Mouse (Mus musculus): ENCODE measurements around the gene Wnk1. TPM values are rescaled to one million over a fixed set of nuclear protein-coding genes. Genes with fewer than 3 reads are reported as not detected.

The Wnk1 gene
- polyA plus RNA-seq, 1 experiment from 2014 or later, result 72.9 TPM

DNA sequence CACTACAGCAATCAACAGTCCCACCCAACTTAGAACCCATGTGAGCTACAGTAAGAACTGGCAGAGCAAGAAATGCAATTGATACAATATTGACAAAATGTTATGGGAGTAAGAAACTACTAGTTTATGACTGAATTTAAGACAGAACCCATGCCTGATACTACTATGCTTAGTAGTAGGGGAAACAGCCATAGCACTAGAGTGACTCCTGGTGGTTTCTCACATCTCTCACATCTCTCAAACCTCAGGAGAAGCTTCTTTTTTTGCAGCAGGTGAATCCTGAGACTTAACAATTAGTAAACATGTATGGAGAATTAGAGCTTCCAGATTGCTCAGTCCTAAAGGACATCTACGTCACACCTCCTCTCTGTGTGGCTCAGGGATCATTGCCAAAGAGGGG lies 42.0 kb downstream of the Wnk1 start:
- ATAC-seq (ENCODE audit: low FRiP score, low read depth), result no peak
- Histone ChIP-seq H3K27me3 (no peaks in the 10 kb centered on the region), H3K36me3 (peaks cover 12% of the 10 kb centered on the region), H3K4me1 (no peaks in the 10 kb centered on the region), H3K27ac (replicated peaks) (no peak overlapping the region), H3K9ac (replicated peaks) (no peak overlapping the region), H3K4me2 (replicated peaks) (no peak overlapping the region), H3K9me3 (no peaks in the 10 kb centered on the region), H3K4me3 (no peak overlapping the region)
- 100% methylated on average over 1 of the region's 1 CpGs for WGBS

DNA sequence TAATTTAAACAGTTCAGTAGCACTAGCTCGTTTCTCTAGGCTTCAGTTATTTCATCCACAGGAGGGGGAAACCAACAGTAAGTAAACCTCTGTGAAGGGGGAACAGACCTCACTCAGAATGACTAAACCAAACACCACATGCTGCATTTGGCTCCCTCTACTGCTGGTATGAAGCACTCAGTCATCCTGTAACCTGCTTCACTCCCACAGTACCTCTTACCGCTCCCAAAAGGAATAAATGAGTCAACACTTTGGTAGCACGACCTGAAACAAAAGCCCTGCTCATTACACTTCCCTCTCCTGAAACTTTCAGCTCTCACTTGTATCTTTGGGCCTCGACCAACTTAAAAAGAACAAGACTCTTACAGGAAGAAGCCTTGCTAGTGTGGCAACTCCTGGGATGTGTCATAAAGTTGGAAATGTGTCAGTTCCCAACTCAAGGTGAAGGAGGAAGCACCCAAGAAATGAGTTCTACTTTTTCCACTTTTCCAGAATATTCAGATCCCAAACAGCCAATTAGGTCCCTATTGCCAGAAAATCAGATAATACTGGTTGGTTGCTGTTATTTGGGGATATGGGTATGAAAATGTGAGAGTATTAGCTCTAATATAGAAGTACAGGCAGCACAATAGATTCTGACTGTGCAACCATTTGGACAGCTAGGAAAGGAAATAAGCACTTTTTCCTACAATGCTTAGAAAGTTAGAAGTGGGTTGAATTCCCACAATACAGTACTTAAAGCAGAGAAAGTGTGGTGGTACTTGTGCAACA lies 114.1 kb downstream of the Wnk1 start:
- H3K27me3 ChIP-seq, result no peaks in the 10 kb centered on the region
- H3K27ac ChIP-seq (replicated peaks), result no peak overlapping the region
- no peak overlapping the region for H3K4me3 ChIP-seq
- H3K4me1 ChIP-seq, result no peaks in the 10 kb centered on the region
- H3K9me3 ChIP-seq, result no peaks in the 10 kb centered on the region
- WGBS, result 56% methylated on average over 4 of the region's 4 CpGs
- H3K9ac ChIP-seq (replicated peaks), result no peak overlapping the region
- no peak overlapping the region for H3K4me2 ChIP-seq (replicated peaks)
- peaks cover 79% of the 10 kb centered on the region for H3K36me3 ChIP-seq
- ATAC-seq (ENCODE audit: low FRiP score, low read depth), result no peak

DNA sequence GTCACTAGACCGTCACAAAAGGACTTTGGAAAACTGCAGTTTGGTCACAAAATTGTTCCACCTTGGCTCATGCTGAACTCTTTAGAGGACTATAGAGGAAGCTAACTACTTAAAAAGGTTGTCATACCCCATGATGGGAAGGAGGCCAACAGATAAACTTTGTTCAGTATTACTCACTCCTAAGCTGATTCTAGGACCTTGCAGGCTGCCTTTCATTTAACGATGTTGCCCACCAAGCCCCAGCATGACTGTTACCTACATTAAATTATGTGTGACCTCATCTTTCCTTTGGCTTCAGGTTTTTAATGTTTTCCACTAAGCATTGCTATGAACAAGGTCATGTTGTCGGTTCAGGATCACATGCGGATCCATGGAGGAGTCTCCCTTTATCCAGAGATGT lies 115.9 kb downstream of the Wnk1 start:
- H3K4me3 ChIP-seq, result no peak overlapping the region
- no peak for ATAC-seq (ENCODE audit: low FRiP score, low read depth)
- H3K4me2 ChIP-seq (replicated peaks), result no peak overlapping the region
- H3K4me1 ChIP-seq, result no peaks in the 10 kb centered on the region
- H3K9me3 ChIP-seq, result no peaks in the 10 kb centered on the region
- no peak overlapping the region for H3K27ac ChIP-seq (replicated peaks)
- H3K9ac ChIP-seq (replicated peaks), result no peak overlapping the region
- H3K27me3 ChIP-seq, result no peaks in the 10 kb centered on the region
- H3K36me3 ChIP-seq, result peaks cover 77% of the 10 kb centered on the region
- WGBS, result 88% methylated on average over 4 of the region's 4 CpGs

DNA sequence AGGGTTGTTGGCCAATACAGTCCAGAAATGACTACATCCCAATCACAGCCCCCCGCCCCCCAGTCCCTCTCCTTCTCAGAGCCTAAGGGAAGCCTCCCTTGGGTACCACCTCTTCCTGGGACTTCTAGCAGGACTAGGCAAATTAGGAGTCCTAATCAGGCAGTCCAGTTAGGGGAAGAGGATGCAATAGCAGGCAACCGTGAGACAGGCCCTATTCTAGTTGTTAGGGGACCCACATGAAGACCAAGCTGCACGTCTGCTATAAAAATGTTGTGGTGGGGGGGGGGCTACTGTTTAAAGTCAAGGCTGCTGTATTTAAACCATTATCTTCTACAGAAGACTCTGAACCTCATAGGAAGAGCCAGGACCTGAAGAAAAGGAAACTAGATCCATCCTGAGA lies 116.3 kb downstream of the Wnk1 start:
- Histone ChIP-seq H3K4me1 (no peaks in the 10 kb centered on the region), H3K36me3 (peaks cover 76% of the 10 kb centered on the region), H3K4me3 (no peak overlapping the region), H3K9ac (replicated peaks) (no peak overlapping the region), H3K4me2 (replicated peaks) (no peak overlapping the region), H3K27me3 (no peaks in the 10 kb centered on the region), H3K27ac (replicated peaks) (no peak overlapping the region), H3K9me3 (no peaks in the 10 kb centered on the region)
- no peak for ATAC-seq (ENCODE audit: low FRiP score, low read depth)
- WGBS, result 87% methylated on average over 3 of the region's 3 CpGs

DNA sequence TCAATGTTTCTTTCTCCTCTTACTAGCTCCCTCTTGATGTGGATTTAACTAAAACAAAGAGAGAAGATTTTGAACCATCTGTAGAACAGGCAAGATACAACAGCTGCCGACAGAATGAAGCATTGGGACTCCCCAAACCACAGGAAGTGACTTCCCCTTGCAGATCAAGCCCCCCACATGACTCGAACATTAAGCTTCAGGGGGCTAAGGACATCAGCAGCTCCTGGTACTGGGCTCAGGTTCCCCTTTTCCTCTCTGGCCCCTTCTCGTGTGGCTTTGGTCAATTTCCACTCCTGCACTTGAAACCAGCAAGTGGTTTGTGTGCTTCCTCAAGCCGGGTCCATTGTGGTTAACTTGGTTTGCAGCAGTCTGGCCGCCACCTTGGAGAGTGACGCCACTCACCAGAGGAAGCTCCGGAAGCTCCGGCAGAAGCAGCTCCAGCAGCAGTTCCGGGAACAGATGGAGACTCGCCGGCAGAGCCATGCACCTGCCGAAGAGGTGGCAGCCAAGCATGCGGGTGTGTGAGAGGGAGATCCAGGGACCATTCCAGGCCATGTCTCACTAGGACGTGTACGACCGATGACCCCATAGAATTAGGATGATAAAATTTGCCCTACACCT lies 119.8 kb downstream of the Wnk1 start:
- no peak for ATAC-seq (ENCODE audit: low FRiP score, low read depth)
- no peak overlapping the region for H3K4me3 ChIP-seq
- H3K27ac ChIP-seq (replicated peaks), result no peak overlapping the region
- H3K27me3 ChIP-seq, result no peaks in the 10 kb centered on the region
- H3K36me3 ChIP-seq, result peaks cover 77% of the 10 kb centered on the region
- no peaks in the 10 kb centered on the region for H3K9me3 ChIP-seq
- WGBS, result 91% methylated on average over 16 of the region's 16 CpGs
- H3K4me2 ChIP-seq (replicated peaks), result no peak overlapping the region
- no peak overlapping the region for H3K9ac ChIP-seq (replicated peaks)
- H3K4me1 ChIP-seq, result no peaks in the 10 kb centered on the region

DNA sequence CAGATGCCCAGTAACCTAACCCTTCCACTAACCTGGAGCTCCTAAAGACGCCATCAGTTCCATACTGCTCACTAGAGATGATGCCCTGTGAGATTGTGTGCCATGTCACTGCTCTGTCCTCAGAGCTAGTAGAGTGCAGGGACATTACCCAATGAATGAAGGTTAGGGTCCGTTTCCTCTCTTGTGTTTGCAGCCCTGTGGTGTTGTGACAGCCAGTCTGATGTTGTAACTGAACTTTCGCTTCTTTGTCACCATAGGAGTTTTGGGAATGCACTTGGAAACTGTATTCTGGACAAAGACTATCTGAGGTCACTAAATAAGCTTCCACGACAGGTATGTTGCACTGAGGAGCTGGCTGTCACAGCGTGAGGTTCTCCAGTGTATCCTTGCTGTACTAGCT lies 122.8 kb downstream of the Wnk1 start:
- Histone ChIP-seq H3K4me2 (replicated peaks) (no peak overlapping the region), H3K27me3 (no peaks in the 10 kb centered on the region), H3K4me3 (no peak overlapping the region), H3K9ac (replicated peaks) (no peak overlapping the region), H3K27ac (replicated peaks) (no peak overlapping the region), H3K4me1 (no peaks in the 10 kb centered on the region), H3K9me3 (no peaks in the 10 kb centered on the region), H3K36me3 (peaks cover 75% of the 10 kb centered on the region)
- 93% methylated on average over 5 of the region's 5 CpGs for WGBS
- ATAC-seq (ENCODE audit: low FRiP score, low read depth), result no peak

DNA sequence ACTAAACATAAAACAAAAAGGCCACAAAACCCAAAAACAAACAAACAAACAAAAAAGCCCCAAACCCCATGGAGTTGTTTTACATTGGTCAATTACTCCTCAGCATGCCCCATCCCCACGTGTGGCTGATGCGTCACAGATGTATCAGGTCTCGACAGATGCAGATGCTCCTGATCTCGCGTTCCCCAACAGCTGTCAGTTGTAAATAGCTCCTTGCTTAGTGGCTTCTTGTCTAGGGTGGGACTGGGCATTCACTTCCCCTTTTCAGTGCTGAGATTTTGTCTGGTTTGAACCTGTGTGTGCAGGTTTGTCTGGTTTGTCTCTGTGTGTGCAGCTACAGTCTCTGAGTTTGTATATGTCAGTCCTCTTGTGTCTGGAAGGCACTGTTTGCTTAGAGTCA lies 126.4 kb downstream of the Wnk1 start:
- H3K9me3 ChIP-seq, result no peaks in the 10 kb centered on the region
- ATAC-seq (ENCODE audit: low FRiP score, low read depth), result no peak
- no peak overlapping the region for H3K4me3 ChIP-seq
- no peaks in the 10 kb centered on the region for H3K27me3 ChIP-seq
- 84% methylated on average over 5 of the region's 5 CpGs for WGBS
- H3K27ac ChIP-seq (replicated peaks), result no peak overlapping the region
- no peaks in the 10 kb centered on the region for H3K4me1 ChIP-seq
- peaks cover 50% of the 10 kb centered on the region for H3K36me3 ChIP-seq
- H3K9ac ChIP-seq (replicated peaks), result no peak overlapping the region
- no peak overlapping the region for H3K4me2 ChIP-seq (replicated peaks)

DNA sequence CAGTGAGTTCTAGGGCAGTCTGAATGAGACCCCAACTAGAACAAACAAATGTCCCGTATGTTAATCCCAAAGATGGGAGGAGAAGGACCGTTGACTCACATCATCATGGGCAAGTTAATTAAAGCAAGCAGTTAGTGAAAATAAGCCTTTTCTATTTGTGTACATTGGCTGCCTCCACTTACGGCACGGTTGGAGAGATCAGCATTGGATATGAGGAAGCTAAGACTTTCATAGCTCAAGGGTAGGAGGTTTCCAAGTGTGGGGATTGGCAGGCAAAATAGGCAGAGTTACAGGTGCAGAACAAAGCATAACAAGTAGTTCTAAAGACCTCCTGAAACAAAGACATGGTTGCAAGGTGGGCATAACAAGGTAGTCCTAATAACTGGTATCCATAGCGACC lies 133.0 kb downstream of the Wnk1 start:
- WGBS, result 88% methylated on average over 5 of the region's 5 CpGs
- Histone ChIP-seq H3K9me3 (no peaks in the 10 kb centered on the region), H3K27ac (replicated peaks) (no peak overlapping the region), H3K4me1 (peaks cover 5% of the 10 kb centered on the region; the same call in 1 of the 2 replicates), H3K27me3 (no peaks in the 10 kb centered on the region), H3K4me3 (no peak overlapping the region), H3K9ac (replicated peaks) (no peak overlapping the region), H3K36me3 (peaks cover 8% of the 10 kb centered on the region; the same call in 1 of the 2 replicates), H3K4me2 (replicated peaks) (no peak overlapping the region)
- ATAC-seq (ENCODE audit: low FRiP score, low read depth), result no peak

DNA sequence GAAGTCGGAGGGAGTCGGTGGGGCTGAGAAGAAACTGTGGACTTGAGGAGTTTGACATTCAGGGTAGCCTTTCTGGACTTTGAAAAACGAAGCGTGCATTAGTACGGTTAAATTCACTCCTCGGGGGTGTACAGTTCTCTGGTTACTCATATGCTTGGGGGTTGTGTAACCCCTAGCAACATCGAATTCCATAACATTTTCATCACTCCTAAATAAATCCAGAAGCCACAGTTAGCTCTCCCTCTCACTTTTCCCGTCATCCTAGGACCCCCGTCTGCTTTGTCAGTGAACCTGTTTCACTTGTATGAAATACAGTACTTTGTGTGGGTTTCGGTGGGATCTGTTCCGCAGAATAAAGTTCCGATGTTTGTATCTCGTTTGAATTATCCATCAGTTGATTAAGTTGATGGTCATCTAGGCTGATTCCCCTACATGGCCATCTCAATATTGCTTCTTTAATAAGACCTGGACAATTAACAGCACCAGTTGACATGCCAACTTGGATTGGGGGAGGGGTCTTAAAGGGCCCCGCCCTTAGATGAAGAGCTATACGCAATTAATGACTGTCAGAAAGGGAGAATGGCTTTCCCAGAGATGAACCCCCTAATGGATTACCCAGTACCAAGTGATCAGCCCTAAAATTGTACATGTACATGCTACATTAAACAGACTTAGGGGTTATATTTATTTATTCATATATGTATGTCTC lies 135.2 kb downstream of the Wnk1 start:
- Histone ChIP-seq H3K4me1 (peaks cover 5% of the 10 kb centered on the region; the same call in 1 of the 2 replicates), H3K27ac (replicated peaks) (peak overlapping the region; percentile 91), H3K9me3 (no peaks in the 10 kb centered on the region), H3K27me3 (no peaks in the 10 kb centered on the region), H3K36me3 (peaks cover 8% of the 10 kb centered on the region; the same call in 1 of the 2 replicates), H3K4me2 (replicated peaks) (peak overlapping the region; percentile 80), H3K9ac (replicated peaks) (peak overlapping the region; percentile 95), H3K4me3 (peak overlapping the region; percentile 89)
- 26% methylated on average over 15 of the region's 15 CpGs for WGBS
- ATAC-seq (ENCODE audit: low FRiP score, low read depth), result peak; percentile 27

DNA sequence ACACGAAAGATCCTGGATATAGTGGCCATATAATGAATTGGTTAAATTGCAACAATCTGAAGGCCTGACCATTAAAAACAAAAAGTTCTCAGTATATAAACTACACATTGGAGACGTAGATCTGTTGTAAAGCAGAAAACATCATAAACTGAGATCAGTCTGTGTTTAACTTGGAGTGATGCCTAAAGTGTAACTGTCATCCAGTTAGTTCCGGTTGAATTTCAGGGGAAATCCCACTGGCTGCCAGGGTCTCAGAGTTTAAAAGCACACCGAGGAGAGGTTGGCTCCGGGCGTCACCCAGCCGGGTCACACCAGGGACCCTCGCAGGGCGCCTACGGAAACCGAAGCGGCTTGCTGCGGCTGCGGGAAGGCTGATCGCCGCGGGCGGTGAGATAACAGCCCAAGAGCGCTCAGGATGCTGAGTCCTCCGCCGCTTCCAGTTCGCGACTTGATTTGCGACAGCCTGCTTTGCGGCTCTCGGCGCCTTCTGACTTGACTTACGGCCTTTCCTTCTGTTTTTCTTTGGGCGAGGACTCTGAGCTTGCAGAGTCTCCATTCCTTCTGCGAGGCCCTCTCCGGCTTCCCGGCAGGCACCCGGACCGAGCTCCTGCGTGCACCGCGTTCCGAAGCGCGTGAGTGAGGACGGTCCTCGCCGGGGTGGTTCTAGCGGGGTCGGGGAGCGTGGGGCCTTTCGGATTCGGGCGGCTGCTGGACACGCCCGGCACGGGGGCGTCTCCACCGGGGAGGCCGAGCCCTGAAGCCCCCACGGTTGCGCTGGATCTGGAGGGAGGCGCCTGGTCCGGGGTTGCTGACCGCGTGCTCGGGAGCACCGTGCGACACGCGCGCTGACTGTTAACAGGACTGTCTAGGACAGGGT lies 136.0 kb downstream of the Wnk1 start, which contains the start of gene Rad52:
Rad52 (plus strand) TSS at position 495 of the 877 bp plus-strand sequence.
- Histone ChIP-seq H3K9me3 (no peaks in the 10 kb centered on the region), H3K4me2 (replicated peaks) (peak within 1 kb of the TSS; percentile 80), H3K4me1 (peaks cover 5% of the 10 kb centered on the region; the same call in 1 of the 2 replicates), H3K27me3 (no peaks in the 10 kb centered on the region), H3K27ac (replicated peaks) (peak within 1 kb of the TSS; percentile 91), H3K4me3 (peak within 1 kb of the TSS; percentile 89), H3K9ac (replicated peaks) (peak within 1 kb of the TSS; percentile 95), H3K36me3 (peaks cover 4% of the 10 kb centered on the region; the same call in 1 of the 2 replicates)
- peak; percentile 90 for ATAC-seq (ENCODE audit: low FRiP score, low read depth)
- WGBS, result 2% methylated on average over 67 of the region's 67 CpGs

DNA sequence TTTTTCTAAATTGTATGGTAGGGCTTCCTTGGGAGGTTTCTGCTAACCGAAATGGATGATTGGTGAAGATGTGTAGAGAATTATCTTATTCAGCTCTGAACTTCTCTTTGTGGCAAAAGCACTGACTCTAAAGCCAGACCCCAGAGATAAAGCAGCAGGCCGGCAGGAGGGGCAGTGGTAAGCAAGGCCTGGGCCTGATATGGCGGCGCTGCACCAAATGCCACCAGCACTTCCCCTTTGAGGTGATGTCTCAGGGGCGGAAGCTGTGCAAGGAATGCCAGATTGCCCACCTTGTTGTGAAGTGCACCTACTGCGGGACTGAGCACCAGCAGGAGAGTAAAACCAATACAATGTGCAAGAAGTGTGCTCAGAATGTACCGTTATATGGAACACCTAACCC lies 145.8 kb downstream of the Wnk1 start:
- Histone ChIP-seq H3K27ac (replicated peaks) (no peak overlapping the region), H3K36me3 (no peaks in the 10 kb centered on the region), H3K4me2 (replicated peaks) (no peak overlapping the region), H3K4me3 (no peak overlapping the region), H3K4me1 (no peaks in the 10 kb centered on the region), H3K9ac (replicated peaks) (no peak overlapping the region), H3K9me3 (no peaks in the 10 kb centered on the region), H3K27me3 (no peaks in the 10 kb centered on the region)
- 87% methylated on average over 7 of the region's 7 CpGs for WGBS
- no peak for ATAC-seq (ENCODE audit: low FRiP score, low read depth)
